Mouse (Mus musculus) right cerebral cortex, postnatal 14 days (tissue): ENCODE measurements at regions not wholly inside any gene's neighbourhood (a gene's known extent, or its start where the extent isn't known, plus 50 kb on each side); places are given as distances from the start of the nearest gene placed in this dataset.

ENCODE experiments used
- DNase-seq: peaks from one replicate; pipeline ENCODE4 v3.0.0; 2022

DNA sequence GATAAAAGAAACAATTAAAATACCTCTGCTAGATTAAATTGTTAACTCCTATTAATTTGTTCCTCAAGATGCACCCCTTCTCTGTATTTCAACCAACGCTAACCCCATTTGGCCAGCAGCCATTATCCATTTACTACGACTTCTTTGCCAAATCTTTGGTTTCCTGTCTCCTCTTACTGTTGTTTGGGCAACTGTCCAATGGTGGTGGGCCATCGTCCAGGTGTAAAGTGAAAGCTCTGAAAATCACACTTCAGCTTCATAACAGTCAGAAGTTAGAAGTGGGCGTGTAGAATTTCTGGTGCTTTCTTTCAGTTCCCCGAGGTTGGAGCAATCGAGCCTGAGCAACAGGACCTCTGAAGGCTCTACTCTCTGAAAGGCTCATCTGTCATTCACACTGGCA lies 66.8 kb upstream of the Zbtb20 start:
- DNase-seq, result no peak

DNA sequence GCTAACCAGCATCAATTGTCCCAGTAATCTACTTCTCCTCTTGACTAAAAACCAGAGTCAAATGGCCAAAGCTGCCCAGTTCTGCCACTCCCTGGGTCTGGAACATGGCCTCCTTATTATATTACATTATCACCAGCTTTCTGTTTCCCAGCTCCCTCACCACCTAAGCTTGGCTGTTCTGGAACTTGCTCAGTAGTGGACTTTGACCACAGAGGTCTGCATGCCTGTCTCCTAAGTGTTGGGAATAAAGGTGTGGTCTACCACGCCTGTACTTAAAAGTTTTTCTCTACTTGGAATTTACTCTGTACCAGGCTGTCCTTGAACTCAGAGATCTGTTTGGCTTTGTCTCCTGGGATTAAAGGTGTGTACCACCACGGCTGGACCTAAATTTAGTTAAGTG lies 68.1 kb upstream of the Zbtb20 start:
- DNase-seq, result no peak

DNA sequence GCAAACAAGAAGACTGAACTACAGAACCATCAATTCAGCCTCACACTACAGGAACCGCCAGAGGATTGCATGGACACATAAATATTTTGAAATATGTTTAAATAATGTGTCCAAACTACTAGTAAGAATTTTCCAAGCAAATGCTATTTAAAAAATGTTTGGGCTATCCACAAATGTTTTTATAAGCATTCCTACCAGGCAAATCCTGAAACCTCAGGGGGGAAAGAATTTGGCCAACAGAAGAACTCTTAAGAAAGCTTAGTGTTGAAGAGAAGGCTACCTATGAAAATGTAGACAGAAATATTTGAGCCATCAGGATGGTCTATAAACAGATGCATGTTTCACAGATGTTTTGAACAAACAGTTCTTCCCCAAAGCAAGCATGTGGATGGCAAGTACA lies 72.1 kb upstream of the Zbtb20 start:
- no peak for DNase-seq

DNA sequence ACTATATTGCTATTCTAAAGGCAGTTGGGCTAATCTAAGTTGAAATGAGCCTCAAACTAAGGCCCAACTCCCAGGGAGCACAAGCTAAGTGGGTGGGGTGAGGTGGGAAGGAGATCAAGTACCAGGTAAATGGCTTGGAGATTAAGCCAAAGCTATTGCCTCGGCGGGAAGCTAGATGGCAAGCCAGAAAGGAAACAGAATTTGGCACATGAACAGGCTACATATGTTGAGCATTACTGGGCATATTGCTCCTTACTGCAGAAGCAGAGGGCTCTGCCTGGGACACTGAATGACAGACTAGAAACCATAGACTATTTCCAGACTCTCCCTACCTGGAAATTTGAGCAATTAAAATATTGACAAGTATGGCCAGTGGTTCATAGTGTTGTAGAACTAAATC lies 83.1 kb upstream of the Zbtb20 start:
- no peak for DNase-seq

DNA sequence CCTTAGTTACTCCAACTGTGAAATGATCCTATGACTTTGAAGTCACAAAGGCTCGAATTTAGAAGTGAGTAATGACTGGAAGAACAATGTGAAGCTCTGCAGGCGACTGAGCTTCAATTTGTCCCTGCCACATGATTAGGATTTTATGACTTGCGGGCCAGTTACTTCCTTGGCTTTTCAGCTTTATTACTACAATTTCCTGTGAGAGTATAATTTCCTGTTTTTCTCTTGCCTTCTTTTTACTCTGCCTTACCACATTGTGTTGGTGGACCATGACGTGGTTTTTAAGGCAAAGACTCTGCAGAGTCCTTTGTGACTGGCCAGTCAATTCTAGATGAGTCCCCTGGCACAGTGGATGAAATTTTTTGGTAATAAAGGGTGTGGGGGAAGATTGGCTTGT lies 91.0 kb upstream of the Zbtb20 start:
- no peak for DNase-seq

DNA sequence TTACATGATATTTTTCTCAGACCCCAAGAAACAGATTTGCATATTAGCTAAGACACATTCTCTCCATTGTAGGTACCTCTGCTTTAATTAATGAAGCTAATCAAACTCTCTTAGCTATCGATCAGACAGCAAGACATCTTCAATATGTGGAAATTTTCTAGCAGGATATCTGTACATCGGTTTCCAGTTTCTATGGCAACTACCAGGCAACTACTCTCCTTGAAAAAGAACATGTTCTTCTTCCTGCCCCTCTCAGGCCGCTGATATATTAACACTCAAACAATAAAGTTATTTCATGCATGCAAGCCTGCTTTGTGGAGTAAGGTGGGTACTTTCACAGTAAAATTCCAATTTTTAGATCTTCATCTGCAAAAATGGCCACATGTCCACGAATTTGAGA lies 91.7 kb upstream of the Zbtb20 start:
- no peak for DNase-seq

DNA sequence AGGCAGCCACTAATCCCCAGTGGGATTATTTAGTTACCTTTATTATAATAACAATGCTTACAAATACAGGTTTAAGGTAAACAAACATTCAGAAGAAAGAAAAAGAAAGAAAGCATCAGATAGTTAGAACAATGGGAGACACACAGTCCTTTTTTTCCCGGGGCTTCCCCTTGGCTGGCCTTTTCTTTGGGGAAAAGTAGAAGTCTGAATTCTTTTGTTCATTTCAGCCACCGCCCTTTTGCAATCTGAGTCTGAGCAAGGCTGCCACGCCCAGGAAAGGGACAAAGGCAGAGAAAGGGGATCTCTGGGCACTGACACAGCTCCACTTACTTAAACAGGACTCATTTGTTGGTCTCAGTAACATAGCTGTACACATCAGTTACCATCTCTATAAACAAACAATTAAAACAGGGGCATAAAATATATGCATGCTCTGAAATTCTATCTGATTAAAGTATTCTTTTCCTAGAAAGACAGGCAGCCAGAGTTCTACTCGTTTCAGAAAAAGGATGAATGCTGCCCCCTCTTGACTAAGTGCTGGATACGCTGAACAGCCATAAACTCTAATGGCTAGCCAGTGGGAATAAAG lies 93.5 kb upstream of the Zbtb20 start:
- DNase-seq, result peak; percentile 25

DNA sequence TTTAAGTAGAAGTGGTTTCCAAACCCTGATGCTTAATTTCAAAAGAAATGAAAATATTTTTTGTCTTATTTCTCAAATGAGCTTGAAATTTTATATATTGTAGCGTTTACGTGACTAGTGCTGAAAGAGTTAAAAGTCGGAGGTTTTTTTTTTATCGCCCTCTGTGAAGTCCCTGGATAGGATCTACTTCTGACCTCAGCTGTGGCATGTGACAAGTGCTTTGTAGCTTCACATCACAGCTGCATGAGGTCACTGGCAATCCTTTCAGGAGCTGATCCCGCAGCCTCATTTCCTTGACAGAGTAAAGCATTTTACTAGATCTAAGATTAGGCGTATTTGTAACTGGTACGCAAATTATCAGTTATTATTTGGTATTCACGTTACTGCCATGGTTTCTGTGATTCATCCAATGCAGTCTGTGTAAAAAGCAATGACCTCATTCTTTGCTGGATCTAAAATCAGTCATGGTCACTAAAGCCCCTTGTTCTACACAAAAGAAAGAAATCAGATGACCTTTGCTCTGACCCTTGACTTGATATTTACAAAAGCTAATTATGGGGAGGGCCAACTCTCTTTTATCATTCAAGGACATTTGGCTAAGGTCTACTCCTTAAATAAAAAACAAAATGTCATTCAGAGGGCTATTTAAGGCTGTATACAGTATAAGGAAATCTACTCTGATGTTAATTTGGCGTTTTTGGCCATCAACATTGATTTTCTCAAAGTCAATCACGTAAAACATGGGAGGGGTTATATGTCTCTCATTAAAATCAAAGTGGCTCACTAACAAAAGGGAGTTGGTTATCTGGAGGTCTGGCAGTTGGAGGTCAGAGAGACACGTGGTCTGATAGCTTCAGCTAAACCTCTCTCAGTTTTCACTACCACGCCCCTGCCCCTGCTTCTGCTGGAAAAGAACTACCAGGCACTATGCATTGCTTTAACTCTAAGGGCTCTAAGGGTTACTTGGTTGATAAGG lies 94.3 kb upstream of the Zbtb20 start:
- no peak for DNase-seq

DNA sequence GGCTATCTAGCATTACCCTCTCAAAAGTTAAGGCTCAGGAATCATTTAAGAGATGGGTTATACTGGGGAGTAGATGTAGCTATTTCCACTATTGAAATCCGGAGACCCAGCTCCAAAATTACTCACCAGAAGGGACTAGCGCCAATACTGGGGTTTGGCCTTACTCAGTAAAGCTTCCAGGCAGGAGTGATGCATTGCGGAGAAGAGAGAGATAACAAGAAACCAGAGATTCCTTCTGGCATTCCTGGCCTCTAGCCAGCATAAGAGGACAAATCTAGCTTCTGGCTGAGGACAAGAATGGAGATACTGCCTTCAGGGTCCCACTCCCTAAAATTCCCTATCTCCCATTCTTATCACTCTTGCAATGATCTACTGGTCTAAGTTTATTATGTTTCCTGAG lies 95.7 kb upstream of the Zbtb20 start:
- DNase-seq, result no peak

DNA sequence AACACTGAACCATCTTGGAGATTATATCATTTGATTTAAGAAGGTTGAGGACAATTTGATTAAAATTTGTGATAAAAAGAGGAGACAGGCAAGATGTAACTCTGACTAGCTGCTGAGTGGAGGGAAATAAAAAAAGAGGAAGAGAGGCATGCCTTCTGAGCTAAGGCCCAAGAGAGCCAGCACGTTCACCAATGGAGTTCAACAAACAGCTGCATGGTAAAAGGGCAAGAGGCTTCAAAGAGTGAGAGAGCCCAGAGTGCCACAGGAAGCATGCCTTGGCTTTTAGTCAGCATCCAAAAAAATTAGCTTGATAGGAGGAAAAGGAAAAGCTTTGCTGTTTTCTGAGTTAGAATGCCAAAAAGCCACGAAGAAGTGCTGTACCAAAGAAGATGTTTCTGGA lies 103.0 kb upstream of the Zbtb20 start:
- DNase-seq, result no peak

DNA sequence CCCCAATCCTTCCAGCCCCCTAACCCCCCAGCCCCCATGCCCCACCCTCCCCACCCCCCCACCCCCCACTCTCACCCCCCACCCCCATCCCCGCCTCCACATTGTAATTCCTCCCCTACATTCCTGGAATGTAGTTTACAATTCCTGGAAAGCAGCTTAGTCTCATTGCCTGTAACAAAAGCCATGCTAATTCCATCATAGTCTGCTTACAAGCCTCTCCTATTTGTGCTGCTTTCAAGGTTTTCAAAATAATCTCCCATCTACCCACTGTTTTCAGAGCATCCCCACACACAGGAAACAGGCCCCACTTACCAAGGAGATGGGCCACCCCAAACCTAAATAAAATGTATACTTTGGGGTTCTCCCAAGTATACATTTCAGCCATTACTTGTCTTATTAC lies 105.5 kb upstream of the Zbtb20 start:
- no peak for DNase-seq

DNA sequence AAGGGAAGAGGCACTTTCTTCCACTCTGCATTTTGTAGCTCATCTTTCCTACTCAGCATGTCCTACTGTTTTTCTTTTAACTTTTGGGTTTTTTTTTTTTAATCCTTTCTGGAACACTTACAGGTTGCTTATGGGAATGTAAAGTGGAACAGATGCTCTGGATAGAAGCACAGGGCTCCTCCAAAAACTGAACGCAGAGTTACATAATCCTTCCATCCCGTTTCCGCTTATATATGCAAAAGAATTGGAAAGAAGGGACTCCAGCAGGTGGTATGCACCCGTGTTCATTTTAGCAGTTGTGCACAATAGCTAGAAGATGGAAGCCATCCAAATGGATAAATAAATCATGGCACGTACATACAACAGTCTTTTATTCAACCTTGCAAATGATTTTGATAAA lies 127.0 kb upstream of the Zbtb20 start:
- DNase-seq, result no peak

DNA sequence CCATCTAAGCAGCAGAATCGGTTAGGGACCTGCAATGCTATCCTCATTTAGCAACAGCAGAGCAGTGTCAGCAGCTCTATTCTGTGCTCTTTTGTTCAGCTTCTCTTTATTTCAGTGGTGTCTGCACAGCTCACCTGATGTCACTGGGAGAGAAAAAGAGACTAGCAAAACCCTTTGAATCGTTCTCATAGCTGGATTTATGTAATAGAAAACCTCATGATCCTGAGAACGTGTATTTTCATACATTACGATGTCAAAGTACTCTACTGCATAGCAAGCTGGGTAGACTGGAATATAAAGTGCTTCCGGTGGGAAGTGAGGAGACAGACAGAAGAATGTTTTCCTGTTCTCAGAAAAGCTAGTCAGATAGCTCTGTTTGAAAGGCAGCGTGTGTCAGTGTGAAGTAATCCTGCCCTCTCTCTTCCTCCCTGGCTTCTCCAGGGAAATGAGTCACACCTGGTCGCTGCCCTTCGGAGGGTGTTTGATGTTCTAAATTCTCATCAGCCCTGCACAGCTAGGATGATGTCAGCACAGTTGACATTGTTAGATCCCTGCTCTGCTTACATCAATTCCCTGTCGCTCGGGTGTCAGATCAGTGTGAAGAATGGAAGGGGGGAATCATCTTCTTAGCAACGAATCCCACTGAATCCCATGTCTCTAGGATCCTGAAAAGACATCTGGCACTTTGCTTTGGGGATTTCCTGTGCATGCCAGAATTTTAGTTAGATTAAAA lies 129.6 kb upstream of the Zbtb20 start:
- DNase-seq, result no peak

DNA sequence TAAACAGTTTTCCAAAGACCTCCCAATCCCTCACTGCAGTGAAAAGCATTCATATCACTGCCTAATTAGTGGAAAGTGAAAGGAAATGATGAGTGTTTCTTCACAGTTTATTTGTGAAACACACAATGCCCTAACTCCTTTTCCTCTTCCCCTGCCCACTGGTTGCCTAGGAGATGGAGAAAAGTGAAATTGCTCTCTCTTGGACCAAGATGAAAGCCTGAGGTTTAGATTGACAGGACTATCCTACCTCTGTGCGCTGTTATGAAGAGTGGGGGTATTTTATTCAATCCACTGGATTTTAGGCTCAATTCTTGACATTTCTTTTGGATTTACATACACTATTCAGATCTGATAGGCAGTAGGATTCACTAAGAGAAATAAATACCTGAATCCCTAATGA lies 132.1 kb upstream of the Zbtb20 start:
- no peak for DNase-seq

DNA sequence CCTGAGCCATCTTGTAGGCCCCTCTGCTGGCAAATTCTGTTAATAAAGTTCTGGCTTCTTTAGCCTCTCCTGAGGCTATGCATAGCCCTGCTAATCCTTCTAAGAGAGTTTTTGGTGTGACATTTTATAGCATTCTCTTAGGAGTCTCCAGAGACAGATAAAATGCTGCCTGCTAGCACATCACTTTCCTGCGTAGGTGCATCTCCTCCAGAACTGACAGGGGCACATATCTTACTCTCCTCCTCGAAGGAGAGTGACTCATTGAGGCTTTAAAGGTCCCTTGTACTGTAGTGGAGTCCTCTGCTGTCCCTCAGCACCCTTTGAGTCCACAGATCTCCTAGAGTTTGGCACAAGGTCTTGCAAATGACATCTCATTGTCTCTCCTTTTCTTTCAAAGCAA lies 132.6 kb upstream of the Zbtb20 start:
- no peak for DNase-seq

DNA sequence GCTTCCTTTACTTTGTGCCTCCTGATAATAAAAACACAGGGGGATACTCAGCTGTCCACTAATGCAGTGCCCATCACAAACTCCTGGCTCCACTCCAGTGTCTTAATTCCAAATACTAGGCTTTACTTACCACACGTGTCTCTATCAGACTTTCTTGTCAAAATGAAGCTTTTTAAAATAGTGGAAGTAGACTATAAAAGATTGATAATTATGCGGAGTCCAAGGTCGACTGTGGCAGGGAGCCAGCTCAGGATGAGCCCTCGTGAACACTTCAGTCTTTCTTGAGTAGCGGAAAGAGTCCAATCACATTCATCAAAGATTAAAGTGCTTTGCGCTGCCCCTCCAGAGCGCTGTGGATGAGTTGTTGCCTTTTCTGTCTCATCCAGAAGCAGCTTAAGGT lies 147.9 kb upstream of the Zbtb20 start:
- DNase-seq, result no peak

DNA sequence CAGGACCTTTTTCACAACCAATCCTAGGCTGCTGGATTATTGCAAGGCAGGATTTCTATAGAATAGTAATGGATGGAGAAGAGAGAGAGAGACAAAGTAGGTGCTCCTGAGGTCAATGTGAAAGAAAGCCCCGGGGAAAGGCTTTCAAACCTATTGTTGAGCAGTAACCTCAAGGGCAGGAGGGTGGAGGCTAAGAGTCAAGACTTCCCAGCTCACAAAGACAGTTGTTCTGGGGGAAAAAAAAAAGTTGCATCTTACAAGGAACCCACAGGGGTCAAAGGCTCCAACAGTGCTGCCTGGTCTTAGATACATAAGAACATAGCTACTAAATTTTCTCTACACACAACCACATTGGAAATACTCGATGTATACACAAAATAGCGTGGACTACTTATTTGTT lies 155.8 kb upstream of the Zbtb20 start:
- no peak for DNase-seq

DNA sequence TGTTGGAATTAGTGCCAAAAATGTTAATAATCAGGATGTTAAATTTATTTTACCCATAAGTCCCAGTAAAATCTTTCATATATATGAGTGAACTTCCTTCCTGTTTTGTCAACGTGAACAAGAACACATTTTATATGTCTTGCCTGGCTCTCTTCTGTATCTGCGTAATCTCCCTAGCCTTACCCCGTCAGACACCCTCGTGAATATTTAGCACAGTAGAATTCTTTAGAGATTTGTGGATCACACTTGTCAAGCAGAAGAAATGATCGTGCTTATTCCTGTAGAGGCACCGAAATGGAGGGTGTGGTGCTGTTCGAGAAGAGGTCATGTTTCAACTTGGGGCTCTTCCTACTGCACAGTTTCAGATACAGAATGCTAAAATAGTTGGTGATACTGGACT lies 157.2 kb upstream of the Zbtb20 start:
- no peak for DNase-seq

DNA sequence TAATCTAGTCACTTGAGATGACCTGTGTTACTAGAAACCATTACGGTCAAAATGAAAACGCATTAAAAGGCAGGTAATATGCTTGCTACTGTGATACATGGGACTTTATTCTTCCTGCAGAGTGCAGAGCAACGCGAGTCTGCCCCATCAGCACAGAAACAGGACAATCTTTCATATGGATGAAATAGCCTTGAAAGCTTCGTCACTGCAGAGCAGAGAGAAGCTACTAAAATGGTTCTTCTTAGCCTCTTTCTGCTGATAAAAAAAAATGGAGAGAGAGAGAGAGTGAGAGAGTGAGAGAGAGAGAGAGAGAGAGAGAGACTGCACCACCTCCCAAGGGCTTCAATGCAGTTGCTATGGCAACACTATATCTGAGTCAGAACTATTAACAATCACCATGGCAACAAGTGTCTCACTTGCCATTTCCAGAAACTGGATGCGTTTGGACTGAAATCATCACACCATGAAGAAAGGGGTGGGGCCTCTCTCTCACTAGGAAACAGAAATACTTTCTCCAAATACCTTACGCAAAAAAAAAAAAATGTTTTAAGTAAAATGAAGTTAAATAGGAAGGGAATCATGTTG lies 157.8 kb upstream of the Zbtb20 start:
- DNase-seq, result peak; percentile 21

DNA sequence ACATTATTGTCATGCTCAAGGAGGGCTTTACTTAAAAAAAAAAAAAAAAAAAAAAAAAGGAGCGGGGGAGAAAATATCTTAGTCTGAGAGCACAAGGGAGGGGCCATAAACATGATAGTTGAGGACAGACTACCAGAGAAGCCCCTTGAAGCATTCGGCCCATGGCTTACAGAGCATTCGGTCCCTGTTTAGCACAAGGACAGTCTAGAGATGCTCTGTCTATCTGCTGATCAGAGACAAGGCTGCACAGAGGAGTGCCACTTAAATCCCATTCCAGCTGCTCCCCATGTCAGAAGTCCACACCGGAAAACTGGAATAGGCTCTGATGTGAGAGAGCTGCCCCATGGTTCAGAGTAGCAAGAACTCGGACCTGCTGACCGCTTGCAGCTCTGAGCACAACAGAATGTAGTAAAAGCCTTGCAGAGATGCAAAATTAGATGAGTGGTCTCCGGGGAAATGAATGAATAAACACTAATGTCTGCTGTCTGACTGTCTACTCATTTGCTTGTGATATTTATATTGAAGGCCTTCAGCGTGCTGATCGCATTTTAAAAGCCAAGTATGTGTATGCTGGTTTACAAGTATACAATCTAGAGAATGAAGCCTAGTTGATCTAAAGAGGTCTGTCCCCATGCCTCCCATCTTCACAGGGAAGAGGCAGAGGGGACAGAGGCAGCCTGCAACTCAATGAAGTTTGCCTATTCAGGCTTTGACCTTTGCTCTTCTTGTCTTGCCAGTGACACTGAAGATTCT lies 158.4 kb upstream of the Zbtb20 start:
- no peak for DNase-seq

DNA sequence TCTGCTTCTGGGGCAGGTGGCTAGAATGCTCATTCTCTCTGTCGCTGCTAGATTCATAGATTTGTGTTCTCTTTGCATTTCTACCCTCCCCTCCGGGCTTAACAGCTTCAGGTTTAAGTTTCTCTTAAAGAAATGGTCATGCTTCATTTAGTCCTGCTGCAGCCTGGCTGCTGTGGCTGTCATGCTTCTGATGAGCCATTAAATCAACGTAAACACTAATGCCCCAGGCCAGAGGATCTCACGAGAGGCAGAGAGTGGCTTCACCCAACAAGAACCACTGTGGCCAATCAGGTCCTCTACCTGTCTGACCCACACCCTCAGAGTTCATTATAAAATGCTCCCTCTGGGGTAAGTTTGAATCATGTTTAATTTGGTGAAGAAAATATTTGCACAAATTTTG lies 173.0 kb upstream of the Zbtb20 start:
- no peak for DNase-seq

DNA sequence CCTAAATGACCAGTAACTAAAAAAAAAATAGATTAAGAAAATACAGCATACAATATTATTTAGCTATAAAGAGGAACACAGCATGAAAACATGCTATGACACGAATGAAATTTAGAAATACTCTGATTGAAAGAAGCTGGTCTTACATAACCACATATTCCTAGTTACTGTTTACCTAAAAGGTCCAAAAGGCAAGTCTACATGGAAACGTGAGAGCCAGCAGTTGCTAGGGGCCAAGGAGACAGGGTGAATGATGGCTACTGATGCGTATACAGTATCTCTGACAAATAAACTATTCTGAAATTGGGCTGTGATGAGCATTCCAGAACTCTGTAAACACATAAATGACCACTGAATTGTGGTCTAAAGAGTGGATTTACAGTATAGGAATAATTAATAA lies 194.5 kb upstream of the Zbtb20 start:
- DNase-seq, result no peak

DNA sequence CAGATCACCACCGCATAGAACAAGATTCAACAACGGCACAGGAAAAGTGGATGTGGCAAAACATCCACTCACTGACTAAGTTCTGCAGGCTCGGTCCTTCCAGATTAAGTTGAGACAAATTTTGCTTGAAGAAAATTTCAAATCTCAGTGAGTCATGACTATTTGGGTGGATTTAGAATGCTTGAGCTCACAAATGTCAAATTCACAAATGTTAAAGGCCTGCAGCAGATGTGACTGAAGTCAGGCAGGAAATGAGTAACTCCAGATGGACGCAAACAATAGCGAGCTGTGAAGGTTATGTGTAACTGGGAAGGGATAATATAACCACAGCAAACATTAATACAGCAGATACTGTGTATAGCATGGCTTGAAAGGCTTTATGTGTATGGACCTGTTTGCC lies 198.5 kb upstream of the Zbtb20 start:
- DNase-seq, result no peak
